Mouse (Mus musculus): ENCODE measurements around the gene Ifi207. TPM values are rescaled to one million over a fixed set of nuclear protein-coding genes. Genes with fewer than 3 reads are reported as not detected.

The Ifi207 gene
- polyA plus RNA-seq, 1 experiment from 2014 or later: 0.82 TPM

Other genes starting within 250 kb of the Ifi207 start
- not detected in 2 replicates for gene Ifi214, start 205.8 kb downstream of the Ifi207 start, polyA plus RNA-seq (2016; fragmentation: Nextera tagmentation; extraction: Ambion mirVana)
- not detected in 2 replicates for gene Ifi213, start 142.5 kb downstream of the Ifi207 start, polyA plus RNA-seq (2016; fragmentation: Nextera tagmentation; extraction: Ambion mirVana)
- 0.10 and 0.13 TPM in 2 replicates for gene Ifi209, start 110.8 kb downstream of the Ifi207 start, polyA plus RNA-seq (2016; fragmentation: Nextera tagmentation; extraction: Ambion mirVana)
- gene Ifi208, start 68.1 kb downstream of the Ifi207 start, polyA plus RNA-seq (2016; fragmentation: Nextera tagmentation; extraction: Ambion mirVana): 0.11 TPM in 1 of 2 replicates, not detected in the other
- 1.1 and 1.2 TPM in 2 replicates for gene Ifi204, start 25.2 kb upstream of the Ifi207 start, polyA plus RNA-seq (2016; fragmentation: Nextera tagmentation; extraction: Ambion mirVana)
- 0.33 and 0.47 TPM in 2 replicates for gene Ifi211, start 171.3 kb upstream of the Ifi207 start, polyA plus RNA-seq (2016; fragmentation: Nextera tagmentation; extraction: Ambion mirVana)
- gene Mndal, start 200.7 kb upstream of the Ifi207 start, polyA plus RNA-seq (2016; fragmentation: Nextera tagmentation; extraction: Ambion mirVana): 0.23 and 0.84 TPM in 2 replicates
- gene Ifi203, start 200.9 kb upstream of the Ifi207 start, polyA plus RNA-seq (2016; fragmentation: Nextera tagmentation; extraction: Ambion mirVana): 0.19 and 0.41 TPM in 2 replicates
- not detected in 2 replicates for gene Ifi202b, start 241.0 kb upstream of the Ifi207 start, polyA plus RNA-seq (2016; fragmentation: Nextera tagmentation; extraction: Ambion mirVana)

All from midbrain, embryonic 12.5 days (tissue).